Mouse (Mus musculus) lung, adult 2 months (tissue): ENCODE measurements around the gene Dbx2.

Experiments
- CTCF ChIP-seq: fragments of 200-500 bp; IDR thresholded peaks from 2 replicates; pipeline ENCODE4 v1.5.1; 2011; ENCODE audit warnings: mild to moderate bottlenecking, low read length, control low read depth; ENCODE audit not compliant: insufficient read depth
- POLR2A ChIP-seq: fragments of 200-500 bp; IDR thresholded peaks from 2 replicates; pipeline ENCODE4 v1.6.1; 2011; ENCODE audit warnings: low read depth, mild to moderate bottlenecking, control low read depth, low read length, borderline replicate concordance; ENCODE audit errors: extremely low read depth

GRCm38 (mm10) chr15:95699371-95699770 lies 43.6 kb upstream of the Dbx2 start:
- TF ChIP-seq POLR2A = no peak
- TF ChIP-seq CTCF = no peak
